Mouse (Mus musculus) hindbrain, embryonic 15.5 days (tissue): Measurements from ENCODE around the gene 1700125H20Rik. TPM values are rescaled to one million over a fixed set of nuclear protein-coding genes. Genes with fewer than 3 reads are reported as not detected.
"Not testable (repeated sequence)": the region's sequence is repeated elsewhere in the genome, so short reads cannot be mapped to it uniquely, and the experiment has no call there.

ENCODE experiments used
- ATAC-seq: fragments of 200-750 bp; cut with Nextera tagmentation; 2 replicates; pipeline ENCODE4 v1.8.0; 2017; ENCODE audit warnings: low read depth, moderate number of reproducible peaks, moderate TSS enrichment; ENCODE audit not compliant: low FRiP score
- H3K27ac ChIP-seq: fragments of 300-500 bp; sonication (generic); replicated peaks from 2 replicates; pipeline ENCODE4 v1.5.1; 2015; ENCODE audit warnings: mild to moderate bottlenecking, inconsistent platforms
- H3K27me3 ChIP-seq: fragments of 300-500 bp; sonication (generic); 2 replicates; pipeline ENCODE4 v1.6.1; 2015; ENCODE audit warnings: control low read depth, inconsistent platforms
- H3K36me3 ChIP-seq: fragments of 300-500 bp; sonication (generic); 2 replicates; pipeline ENCODE4 v1.6.1; 2015; ENCODE audit warnings: control low read depth, inconsistent platforms
- H3K4me1 ChIP-seq: fragments of 300-500 bp; sonication (generic); replicated peaks from 2 replicates; pipeline ENCODE4 v1.6.1; 2015; ENCODE audit warnings: control low read depth, inconsistent platforms
- H3K4me2 ChIP-seq: fragments of 300-500 bp; sonication (generic); 2 replicates; pipeline ENCODE4 v1.6.1; 2015; ENCODE audit warnings: moderate library complexity, mild to moderate bottlenecking, inconsistent platforms
- H3K4me3 ChIP-seq: fragments of 300-500 bp; sonication (generic); 2 replicates; pipeline ENCODE4 v1.5.1; 2015; ENCODE audit warnings: mild to moderate bottlenecking, inconsistent platforms
- H3K9ac ChIP-seq: fragments of 300-500 bp; sonication (generic); 2 replicates; pipeline ENCODE4 v1.6.1; 2015; ENCODE audit warnings: inconsistent platforms
- H3K9me3 ChIP-seq: fragments of 300-500 bp; sonication (generic); 2 replicates; pipeline ENCODE4 v1.6.1; 2016; ENCODE audit warnings: control low read depth, inconsistent platforms
- WGBS: fragments of 180-500 bp; shearing (Covaris S2); methylation state at CpG from one replicate; pipeline ENCODE4 v1.1.7; 2015; 5-methylcytosine and 5-hydroxymethylcytosine counted together
- polyA plus RNA-seq: library from polyadenylated mRNA; unstranded; fragments of >200 nt; fragmentation: Nextera tagmentation; extraction: Ambion mirVana; gene quantifications from 2 replicates; pipeline ENCODE4 v1.2.1, GENCODE M21; 2015

The 1700125H20Rik gene
- polyA plus RNA-seq, 1 experiment from 2014 or later, result 0.84 TPM

DNA sequence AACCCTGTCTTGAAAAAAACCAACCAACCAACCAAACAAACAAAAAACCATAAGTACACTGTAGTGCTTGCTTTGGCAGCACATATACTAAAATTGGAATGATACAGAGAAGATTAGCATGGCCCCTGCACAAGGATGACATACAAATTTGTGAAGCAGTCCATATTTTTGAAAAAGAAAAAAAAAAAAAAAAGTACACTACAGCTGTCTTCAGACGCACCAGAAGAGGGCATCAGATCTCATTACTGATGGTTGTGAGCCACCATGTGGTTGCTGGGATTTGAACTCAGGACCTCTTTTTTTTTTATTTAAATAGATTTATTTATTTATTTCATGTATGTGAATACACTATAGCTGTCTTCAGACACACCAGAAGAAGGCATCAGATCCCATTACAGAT is 7.2 kb upstream of the 1700125H20Rik start:
- H3K4me3 ChIP-seq, H3K27ac ChIP-seq, H3K27me3 ChIP-seq, H3K4me1 ChIP-seq, ATAC-seq, H3K4me2 ChIP-seq, H3K9ac ChIP-seq, H3K36me3 ChIP-seq, H3K9me3 ChIP-seq: not testable (repeated sequence)
- 93% methylated on average over 1 of the region's 1 CpGs for WGBS

DNA sequence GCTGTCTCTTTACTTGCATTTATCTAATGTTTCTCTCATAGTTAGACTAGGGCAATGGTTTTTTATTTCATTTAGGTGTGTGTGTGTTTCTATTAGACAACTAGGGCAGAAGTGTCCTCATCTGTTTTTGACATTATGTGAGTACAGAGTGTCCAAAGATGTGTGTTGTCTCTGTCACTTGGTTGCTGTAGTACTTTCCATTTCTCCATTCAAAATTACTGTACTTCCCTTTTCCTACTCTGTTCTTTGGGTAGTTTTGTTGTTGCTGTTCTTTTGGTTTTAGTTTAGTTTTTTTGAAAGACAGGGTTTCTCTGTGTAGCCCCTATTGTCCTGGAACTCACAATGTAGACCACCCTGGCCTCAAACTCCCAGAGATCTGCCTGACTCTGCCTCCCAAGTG is 5.8 kb upstream of the 1700125H20Rik start:
- Histone ChIP-seq H3K4me3 (no peak overlapping the region), H3K36me3 (no peaks in the 10 kb centered on the region), H3K4me2 (no peak overlapping the region), H3K4me1 (no peaks in the 10 kb centered on the region), H3K9ac (no peak overlapping the region), H3K27me3 (no peaks in the 10 kb centered on the region), H3K27ac (no peak overlapping the region), H3K9me3 (no peaks in the 10 kb centered on the region)
- ATAC-seq, result no peak

DNA sequence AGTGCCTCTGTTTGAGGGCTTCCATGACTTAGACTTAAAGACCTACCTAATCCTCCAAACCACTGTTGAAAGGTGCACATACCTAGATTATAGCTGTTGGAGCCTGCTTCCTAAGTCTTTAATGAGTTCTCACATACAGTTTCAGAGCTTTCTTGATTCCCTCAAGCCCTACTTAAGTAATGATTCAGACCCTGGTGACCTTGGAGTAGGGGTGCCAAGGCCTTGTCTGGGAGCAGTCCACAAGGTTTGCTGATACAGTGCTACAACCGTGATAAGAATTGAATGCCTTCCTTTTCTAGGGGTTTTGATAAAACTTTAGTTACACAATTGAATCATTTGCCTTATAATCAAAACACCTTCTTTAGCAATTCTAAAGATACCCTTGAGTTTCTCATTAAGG is 2.7 kb upstream of the 1700125H20Rik start:
- no peak overlapping the region for H3K27ac ChIP-seq
- H3K36me3 ChIP-seq, result no peaks in the 10 kb centered on the region
- H3K27me3 ChIP-seq, result no peaks in the 10 kb centered on the region
- 78% methylated on average over 1 of the region's 1 CpGs for WGBS
- H3K9me3 ChIP-seq, result no peaks in the 10 kb centered on the region
- H3K4me2 ChIP-seq, result no peak overlapping the region
- no peak overlapping the region for H3K9ac ChIP-seq
- peaks cover 11% of the 10 kb centered on the region for H3K4me1 ChIP-seq
- no peak for ATAC-seq
- no peak overlapping the region for H3K4me3 ChIP-seq

DNA sequence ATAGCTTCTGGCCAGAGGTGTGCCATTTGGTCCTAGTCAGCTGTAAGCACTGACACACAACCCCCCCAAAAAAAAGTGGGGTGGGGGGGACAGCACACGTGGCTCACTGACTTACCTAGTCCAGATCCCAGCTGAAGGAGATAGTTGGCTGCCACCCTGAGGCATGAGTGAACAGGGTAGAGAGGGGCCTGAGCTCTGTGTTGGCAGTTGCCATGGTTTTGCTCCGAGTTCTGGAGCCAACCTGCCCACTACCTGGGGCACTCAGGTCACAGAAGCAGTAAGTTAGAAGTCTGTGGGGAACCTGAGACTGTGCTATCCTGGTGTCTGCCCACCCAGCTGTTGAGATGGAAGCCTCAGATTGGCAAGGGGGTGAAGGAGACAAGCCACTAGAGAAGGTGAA is 629 bp downstream of the 1700125H20Rik start:
- Histone ChIP-seq H3K27ac (no peak overlapping the region), H3K4me2 (peak overlapping the region; percentile 69), H3K4me1 (peaks cover 11% of the 10 kb centered on the region), H3K9me3 (no peaks in the 10 kb centered on the region), H3K9ac (no peak overlapping the region), H3K4me3 (no peak overlapping the region), H3K27me3 (no peaks in the 10 kb centered on the region), H3K36me3 (no peaks in the 10 kb centered on the region)
- ATAC-seq, result no peak
- 41% methylated on average over 2 of the region's 2 CpGs for WGBS

DNA sequence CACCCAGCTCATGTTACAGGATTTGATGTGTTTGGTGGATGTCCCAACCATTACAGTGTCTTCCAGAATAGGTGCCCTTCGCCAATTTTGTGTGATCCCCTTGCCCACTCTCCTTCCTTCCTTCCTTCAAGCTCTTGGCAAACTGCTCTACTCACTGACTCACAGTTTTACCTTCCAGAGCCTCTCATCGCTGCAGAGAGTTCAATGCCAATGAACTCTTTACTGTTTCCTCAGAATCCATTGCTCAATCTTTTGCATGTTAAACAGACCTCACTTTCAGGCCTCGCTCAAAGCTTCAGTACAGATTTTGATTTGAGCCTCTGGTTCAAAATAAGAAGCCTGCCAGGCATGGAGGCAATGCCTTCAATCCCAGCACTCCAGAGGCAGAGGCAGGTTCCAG is 5.7 kb downstream of the 1700125H20Rik start:
- H3K36me3 ChIP-seq, result no peaks in the 10 kb centered on the region
- 89% methylated on average over 3 of the region's 3 CpGs for WGBS
- no peak overlapping the region for H3K4me2 ChIP-seq
- no peak overlapping the region for H3K4me3 ChIP-seq
- no peaks in the 10 kb centered on the region for H3K9me3 ChIP-seq
- H3K27me3 ChIP-seq, result no peaks in the 10 kb centered on the region
- no peak overlapping the region for H3K9ac ChIP-seq
- no peak for ATAC-seq
- H3K4me1 ChIP-seq, result no peaks in the 10 kb centered on the region
- no peak overlapping the region for H3K27ac ChIP-seq

DNA sequence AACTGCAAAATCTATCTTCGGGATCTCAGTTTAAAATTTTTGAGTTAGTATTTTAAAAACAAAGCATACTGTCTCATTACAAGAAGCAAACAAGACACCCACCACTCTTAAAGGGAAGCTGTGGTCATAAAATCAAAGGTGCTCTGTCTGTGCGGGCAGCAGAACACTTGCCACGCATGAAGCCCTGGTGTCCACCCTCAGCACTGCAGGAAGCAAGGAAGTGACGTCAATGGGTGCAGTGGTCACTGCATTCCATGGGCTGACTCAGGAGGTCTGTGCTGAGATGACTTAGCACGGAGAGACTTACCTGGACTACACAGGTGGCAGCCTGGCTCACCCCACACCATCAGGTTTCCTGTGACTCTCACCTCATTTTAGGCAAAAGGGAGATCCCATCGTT is 7.6 kb downstream of the 1700125H20Rik start:
- no peak overlapping the region for H3K4me2 ChIP-seq
- no peaks in the 10 kb centered on the region for H3K36me3 ChIP-seq
- WGBS, result 85% methylated on average over 6 of the region's 6 CpGs
- H3K9me3 ChIP-seq, result no peaks in the 10 kb centered on the region
- no peaks in the 10 kb centered on the region; the same call in 1 of the 2 replicates for H3K4me1 ChIP-seq
- no peak overlapping the region for H3K27ac ChIP-seq
- no peak overlapping the region for H3K4me3 ChIP-seq
- ATAC-seq, result no peak
- H3K27me3 ChIP-seq, result no peaks in the 10 kb centered on the region
- H3K9ac ChIP-seq, result no peak overlapping the region

DNA sequence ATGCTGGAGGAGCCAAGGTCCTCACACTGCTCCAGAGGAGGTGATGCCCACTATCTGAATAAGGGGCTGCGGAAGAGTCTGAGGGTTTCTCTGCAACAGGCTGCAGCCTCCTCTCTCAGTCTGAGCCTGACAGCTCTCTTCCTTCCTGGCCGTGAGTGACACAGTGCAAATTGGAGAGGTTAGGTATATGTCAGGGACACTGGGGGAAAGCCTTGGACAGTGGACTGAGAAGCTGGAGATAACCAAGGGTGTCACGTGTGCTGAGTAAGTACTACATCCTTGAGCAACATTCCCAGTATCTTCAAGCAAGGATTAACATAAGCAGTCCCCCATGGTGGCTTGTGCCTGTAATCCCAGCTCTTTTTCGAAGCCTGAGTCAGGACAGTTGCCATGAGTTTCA is 8.2 kb downstream of the 1700125H20Rik start:
- H3K4me3 ChIP-seq, result no peak overlapping the region
- H3K27ac ChIP-seq, result no peak overlapping the region
- no peaks in the 10 kb centered on the region for H3K9me3 ChIP-seq
- peaks cover 5% of the 10 kb centered on the region for H3K4me1 ChIP-seq
- no peak overlapping the region for H3K4me2 ChIP-seq
- no peak overlapping the region for H3K9ac ChIP-seq
- no peaks in the 10 kb centered on the region for H3K27me3 ChIP-seq
- 87% methylated on average over 4 of the region's 4 CpGs for WGBS
- ATAC-seq, result no peak
- H3K36me3 ChIP-seq, result no peaks in the 10 kb centered on the region

DNA sequence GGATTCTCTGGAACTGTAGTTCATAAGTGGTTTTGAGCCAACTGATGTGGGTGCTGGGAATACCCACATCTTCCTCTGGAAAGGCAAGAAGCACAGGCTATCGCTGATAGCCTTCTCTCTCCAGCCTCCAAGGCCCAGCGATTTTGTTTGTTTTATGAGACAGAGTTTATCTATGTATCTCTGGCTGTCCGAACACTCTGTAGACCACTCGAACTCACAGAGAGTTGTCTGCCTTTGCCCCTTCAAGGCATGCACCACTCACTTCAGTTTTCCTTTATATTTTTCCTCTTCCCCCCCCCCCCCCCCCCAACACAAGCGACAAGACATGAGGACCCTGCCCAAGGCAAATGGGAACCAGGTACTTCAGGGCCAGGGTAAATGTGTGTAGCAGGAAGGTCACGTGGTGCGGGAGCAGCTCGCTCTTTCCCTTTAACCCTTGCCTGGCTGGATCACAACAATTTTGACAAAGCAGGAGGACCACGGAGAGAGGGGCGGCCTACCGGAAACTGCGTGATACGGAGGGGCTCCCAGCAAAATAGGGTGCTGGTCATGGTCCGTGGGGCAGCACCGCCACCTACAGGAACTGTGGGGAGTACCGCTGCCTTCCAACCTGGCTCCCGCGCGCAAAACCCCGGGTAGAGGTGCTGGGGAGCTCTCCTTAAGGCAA is 12.5 kb downstream of the 1700125H20Rik start:
- WGBS, result 5% methylated on average over 20 of the region's 20 CpGs
- ATAC-seq, result peak; percentile 95
- Histone ChIP-seq H3K36me3 (no peaks in the 10 kb centered on the region), H3K4me3 (peak overlapping the region; percentile 42), H3K27ac (peak overlapping the region; percentile 67), H3K4me1 (peaks cover 6% of the 10 kb centered on the region), H3K9ac (peak overlapping the region; percentile 50), H3K27me3 (no peaks in the 10 kb centered on the region), H3K9me3 (no peaks in the 10 kb centered on the region), H3K4me2 (peak overlapping the region; percentile 64)

DNA sequence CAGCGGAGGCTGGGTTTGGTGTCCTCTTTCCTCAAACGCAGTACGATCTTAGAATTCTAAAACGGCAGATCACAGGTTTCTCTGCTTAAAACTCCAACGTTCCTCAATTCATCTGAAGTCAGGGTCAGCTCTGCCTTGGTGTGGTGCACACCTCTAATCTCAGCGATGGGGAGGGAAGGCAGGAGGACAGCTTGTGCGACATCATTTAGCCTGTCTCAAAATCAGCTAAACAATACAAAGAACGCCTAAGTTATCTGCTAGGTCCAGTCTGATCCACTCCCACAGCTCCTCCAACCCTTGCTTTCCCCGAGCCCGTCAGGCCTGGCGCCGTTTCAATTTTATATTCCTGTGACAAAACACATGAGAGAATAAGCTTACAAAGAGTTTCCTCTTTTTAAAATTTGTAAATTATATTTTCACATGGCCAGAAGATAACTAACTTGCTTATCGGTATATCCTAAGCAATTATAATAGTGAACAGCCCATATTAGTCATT is 13.1 kb downstream of the 1700125H20Rik start:
- H3K9ac ChIP-seq, result peak overlapping the region; percentile 50
- H3K27me3 ChIP-seq, result no peaks in the 10 kb centered on the region
- WGBS, result 23% methylated on average over 13 of the region's 13 CpGs
- H3K4me3 ChIP-seq, result peak overlapping the region; percentile 42
- peak overlapping the region; percentile 67 for H3K27ac ChIP-seq
- peak overlapping the region; percentile 64 for H3K4me2 ChIP-seq
- H3K36me3 ChIP-seq, result peaks cover 2% of the 10 kb centered on the region; the same call in 1 of the 2 replicates
- H3K9me3 ChIP-seq, result no peaks in the 10 kb centered on the region
- peaks cover 6% of the 10 kb centered on the region for H3K4me1 ChIP-seq
- ATAC-seq, result peak; percentile 21; the same call in 1 of the 2 replicates

DNA sequence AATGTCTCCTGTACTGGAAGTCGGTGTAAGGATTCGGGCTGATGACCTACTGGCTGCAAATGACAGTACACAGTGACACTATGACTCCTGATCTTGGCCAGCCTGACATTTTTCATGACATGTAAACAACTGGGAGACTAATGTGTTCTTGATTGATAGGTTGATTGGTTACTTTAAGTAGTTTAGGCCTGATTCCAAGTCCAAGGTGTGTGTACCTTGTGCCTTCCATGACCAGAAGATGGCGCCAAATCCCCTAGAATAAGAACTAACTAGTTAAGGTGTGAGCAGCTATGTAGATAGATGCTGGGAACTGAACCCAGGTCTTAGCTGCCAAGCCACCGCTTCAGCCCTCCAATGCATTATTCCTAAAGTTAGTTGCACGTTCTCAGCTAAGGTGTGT is 13.9 kb downstream of the 1700125H20Rik start:
- no peak for ATAC-seq
- 70% methylated on average over 5 of the region's 5 CpGs for WGBS

DNA sequence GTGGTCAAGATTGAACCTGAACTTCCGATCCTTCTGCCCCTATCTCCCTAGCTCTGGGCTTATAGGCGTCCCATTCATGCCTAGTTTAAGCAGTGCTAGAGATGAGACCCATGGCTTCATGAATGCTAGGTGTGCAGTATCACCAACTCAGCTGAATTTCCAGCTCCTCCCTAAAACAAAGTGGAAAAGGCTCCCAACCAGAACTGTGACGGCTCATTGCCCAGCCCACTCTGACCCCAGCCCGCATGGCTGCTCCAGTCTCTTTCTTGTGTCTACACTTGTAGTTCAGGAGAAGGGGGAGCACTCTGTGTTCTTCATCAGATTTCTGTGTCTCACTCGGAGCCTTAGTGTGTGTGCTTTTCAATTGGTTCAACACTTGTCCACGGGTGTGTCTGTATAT is 14.6 kb downstream of the 1700125H20Rik start:
- no peak for ATAC-seq
- no peak overlapping the region for H3K9ac ChIP-seq
- 85% methylated on average over 6 of the region's 6 CpGs for WGBS

More for the DNA sequence above, 13.9 kb downstream of the 1700125H20Rik start:
- Histone ChIP-seq H3K36me3 (peaks cover 9% of the 10 kb centered on the region; the same call in 1 of the 2 replicates), H3K27ac (no peak overlapping the region), H3K27me3 (no peaks in the 10 kb centered on the region), H3K4me3 (no peak overlapping the region), H3K9me3 (no peaks in the 10 kb centered on the region), H3K4me1 (peaks cover 6% of the 10 kb centered on the region), H3K4me2 (no peak overlapping the region), H3K9ac (no peak overlapping the region)

DNA sequence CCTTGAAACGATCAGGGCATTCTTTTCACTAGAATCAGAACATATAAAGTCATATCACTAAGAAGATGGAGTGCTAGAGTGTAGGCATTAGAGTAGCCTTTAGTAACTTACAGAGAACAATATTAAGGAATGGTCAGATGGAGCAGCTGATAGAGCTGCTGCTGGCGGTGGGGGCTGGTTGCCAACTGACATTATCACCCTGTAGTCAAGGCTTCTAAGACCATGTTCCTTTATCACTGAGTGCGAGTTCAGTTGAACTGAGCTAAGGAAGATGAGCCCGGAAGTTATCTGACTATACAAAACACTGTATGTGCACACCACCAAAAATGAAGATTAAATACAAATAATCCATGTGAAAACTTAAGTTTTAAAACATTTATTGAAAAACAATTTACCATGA is 18.9 kb downstream of the 1700125H20Rik start:
- Histone ChIP-seq H3K4me2 (no peak overlapping the region), H3K9ac (no peak overlapping the region), H3K4me3 (no peak overlapping the region), H3K36me3 (peaks cover 48% of the 10 kb centered on the region), H3K27ac (no peak overlapping the region), H3K4me1 (no peaks in the 10 kb centered on the region), H3K9me3 (no peaks in the 10 kb centered on the region), H3K27me3 (no peaks in the 10 kb centered on the region)
- WGBS, result 92% methylated on average over 4 of the region's 4 CpGs
- ATAC-seq, result no peak

More for the DNA sequence above, 14.6 kb downstream of the 1700125H20Rik start:
- Histone ChIP-seq H3K9me3 (no peaks in the 10 kb centered on the region), H3K4me2 (no peak overlapping the region), H3K4me3 (no peak overlapping the region), H3K4me1 (peaks cover 6% of the 10 kb centered on the region), H3K27ac (no peak overlapping the region), H3K27me3 (no peaks in the 10 kb centered on the region), H3K36me3 (peaks cover 15% of the 10 kb centered on the region; the same call in 1 of the 2 replicates)

DNA sequence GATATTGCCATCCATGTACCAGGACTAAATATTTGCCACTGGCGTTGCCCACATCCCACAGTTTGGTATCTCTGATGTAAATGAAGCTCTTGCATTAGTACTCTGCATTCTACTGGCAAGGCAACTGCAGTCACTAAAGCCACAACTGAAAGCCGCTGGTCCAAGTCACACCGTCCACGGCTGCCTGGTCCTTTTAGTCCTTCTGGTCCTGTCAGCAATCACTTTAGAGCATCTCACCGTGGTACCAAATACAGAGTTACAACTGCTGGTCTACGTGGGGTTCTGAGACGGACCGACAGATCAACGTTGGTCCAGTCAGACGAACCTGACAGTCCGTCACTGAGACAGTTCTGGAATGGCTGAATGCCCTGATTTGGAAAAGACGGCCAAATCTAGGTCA is 20.5 kb downstream of the 1700125H20Rik start:
- Histone ChIP-seq H3K9ac (no peak overlapping the region), H3K4me2 (no peak overlapping the region), H3K27me3 (no peaks in the 10 kb centered on the region), H3K4me3 (no peak overlapping the region), H3K36me3 (peaks cover 64% of the 10 kb centered on the region), H3K27ac (no peak overlapping the region), H3K9me3 (no peaks in the 10 kb centered on the region), H3K4me1 (no peaks in the 10 kb centered on the region)
- ATAC-seq, result no peak
- 93% methylated on average over 12 of the region's 12 CpGs for WGBS
